Mouse (Mus musculus) G1E (cell line): Measurements from ENCODE around the gene Uox.

Experiments
- CTCF ChIP-seq: IDR thresholded peaks from 2 replicates; pipeline ENCODE4 v1.5.1; 2012; ENCODE audit warnings: low read depth, low read length, inconsistent platforms, mixed read lengths
- GATA1 ChIP-seq: IDR thresholded peaks from 2 replicates; pipeline ENCODE4 v1.6.1; 2012; ENCODE audit warnings: borderline replicate concordance, low read length, inconsistent platforms, mixed read lengths
- GATA2 ChIP-seq: IDR thresholded peaks from 2 replicates; pipeline ENCODE4 v1.6.1; 2012; ENCODE audit warnings: low read depth, low read length, inconsistent platforms, borderline replicate concordance
- POLR2AphosphoS5 ChIP-seq: IDR thresholded peaks from 2 replicates; pipeline ENCODE4 v1.6.1; 2012; ENCODE audit warnings: low read depth, low read length, inconsistent platforms; ENCODE audit not compliant: insufficient replicate concordance
- TAL1 ChIP-seq: conservative IDR thresholded peaks from 2 replicates; pipeline ENCODE4 v1.6.1; 2012; ENCODE audit warnings: low read depth, low read length, inconsistent platforms, mixed read lengths

DNA sequence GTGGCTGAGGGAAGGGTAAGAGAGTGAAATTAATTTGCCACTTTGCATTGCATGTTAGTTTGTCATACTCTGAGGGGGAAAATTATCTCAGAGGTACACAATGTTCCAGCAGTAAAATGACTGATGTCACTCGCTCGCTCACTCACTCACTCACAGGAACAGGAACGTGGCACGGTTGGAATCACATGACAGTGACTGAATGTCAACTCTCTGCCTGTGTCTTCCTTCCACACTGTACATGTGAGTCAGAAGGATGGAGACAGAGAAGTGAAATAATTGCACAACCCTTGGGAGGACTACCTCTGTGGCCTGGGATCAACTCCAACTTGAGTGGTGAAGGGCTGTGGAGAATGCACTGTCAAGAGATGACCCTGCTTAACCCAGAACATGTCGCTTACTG, 87.2 kb downstream of the Uox start:
- TF ChIP-seq CTCF (no peak), GATA1 (no peak), GATA2 (no peak), POLR2AphosphoS5 (no peak), TAL1 (no peak)
